Mouse (Mus musculus) heart, embryonic 10.5 days (tissue): Measurements from ENCODE around the gene Plekho1. TPM values are rescaled to one million over a fixed set of nuclear protein-coding genes. Genes with fewer than 3 reads are reported as not detected.
"Not testable (repeated sequence)": the region's sequence is repeated elsewhere in the genome, so short reads cannot be mapped to it uniquely, and the experiment has no call there.

Experiments
- DNase-seq: peaks from one replicate; pipeline ENCODE4 v3.0.0-alpha.2; 2017; ENCODE audit warnings: low spot score
- H3K27ac ChIP-seq: fragments of 300-500 bp; sonication (generic); 2 replicates; pipeline ENCODE4 v1.5.1; 2016; ENCODE audit warnings: mild to moderate bottlenecking
- H3K27me3 ChIP-seq: fragments of 300-500 bp; sonication (generic); 2 replicates; pipeline ENCODE4 v1.6.1; 2016; ENCODE audit warnings: mild to moderate bottlenecking; ENCODE audit not compliant: poor library complexity, insufficient read depth, severe bottlenecking
- H3K36me3 ChIP-seq: fragments of 300-500 bp; sonication (generic); 2 replicates; pipeline ENCODE4 v1.6.1; 2016; ENCODE audit warnings: mild to moderate bottlenecking, moderate library complexity
- H3K4me1 ChIP-seq: fragments of 300-500 bp; sonication (generic); 2 replicates; pipeline ENCODE4 v1.6.1; 2016; ENCODE audit warnings: mild to moderate bottlenecking
- H3K4me3 ChIP-seq: fragments of 300-500 bp; sonication (generic); 2 replicates; pipeline ENCODE4 v1.5.1; 2016; ENCODE audit warnings: mild to moderate bottlenecking, moderate library complexity
- H3K9me3 ChIP-seq: fragments of 300-500 bp; sonication (generic); 2 replicates; pipeline ENCODE4 v1.6.1; 2016; ENCODE audit warnings: mild to moderate bottlenecking, moderate library complexity
- WGBS: fragments of 180-500 bp; shearing (Covaris S2); methylation state at CpG from one replicate; pipeline ENCODE4 v1.1.7; 2016; 5-methylcytosine and 5-hydroxymethylcytosine counted together
- polyA plus RNA-seq: library from polyadenylated mRNA; unstranded; fragments of >200 nt; fragmentation: Nextera tagmentation; extraction: Ambion mirVana; gene quantifications from 2 replicates; pipeline ENCODE4 v1.2.1, GENCODE M21; 2016

Gene Plekho1
- polyA plus RNA-seq, 1 experiment from 2014 or later: 88.2 TPM

DNA sequence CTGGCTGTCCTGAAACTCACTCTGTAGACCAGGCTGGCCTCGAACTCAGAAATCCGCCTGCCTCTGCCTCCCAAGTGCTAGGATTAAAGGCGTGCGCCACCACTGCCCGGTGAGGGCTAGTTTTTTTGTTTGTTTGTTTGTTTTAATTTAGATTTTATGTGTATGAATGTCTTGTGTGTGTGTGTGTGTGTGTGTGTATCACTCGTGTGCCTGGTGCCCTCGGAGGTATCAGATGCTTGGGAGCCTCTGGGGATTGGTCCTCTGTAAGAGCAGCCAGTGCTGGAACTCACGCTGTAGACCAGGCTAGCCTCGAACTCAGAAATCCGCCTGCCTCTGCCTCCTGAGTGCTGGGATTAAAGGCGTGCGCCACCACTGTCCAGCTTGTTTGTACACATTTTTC lies 44.2 kb downstream of the Plekho1 start:
- not testable (repeated sequence) for H3K9me3 ChIP-seq, H3K27me3 ChIP-seq, DNase-seq
- H3K4me1 ChIP-seq: peaks cover 13% of the 10 kb centered on the region
- H3K36me3 ChIP-seq: peaks cover 11% of the 10 kb centered on the region; the same call in 1 of the 2 replicates
- peak overlapping the region; percentile 96 for H3K27ac ChIP-seq
- H3K4me3 ChIP-seq: peak overlapping the region; percentile 70
- 67% methylated on average over 12 of the region's 12 CpGs for WGBS

DNA sequence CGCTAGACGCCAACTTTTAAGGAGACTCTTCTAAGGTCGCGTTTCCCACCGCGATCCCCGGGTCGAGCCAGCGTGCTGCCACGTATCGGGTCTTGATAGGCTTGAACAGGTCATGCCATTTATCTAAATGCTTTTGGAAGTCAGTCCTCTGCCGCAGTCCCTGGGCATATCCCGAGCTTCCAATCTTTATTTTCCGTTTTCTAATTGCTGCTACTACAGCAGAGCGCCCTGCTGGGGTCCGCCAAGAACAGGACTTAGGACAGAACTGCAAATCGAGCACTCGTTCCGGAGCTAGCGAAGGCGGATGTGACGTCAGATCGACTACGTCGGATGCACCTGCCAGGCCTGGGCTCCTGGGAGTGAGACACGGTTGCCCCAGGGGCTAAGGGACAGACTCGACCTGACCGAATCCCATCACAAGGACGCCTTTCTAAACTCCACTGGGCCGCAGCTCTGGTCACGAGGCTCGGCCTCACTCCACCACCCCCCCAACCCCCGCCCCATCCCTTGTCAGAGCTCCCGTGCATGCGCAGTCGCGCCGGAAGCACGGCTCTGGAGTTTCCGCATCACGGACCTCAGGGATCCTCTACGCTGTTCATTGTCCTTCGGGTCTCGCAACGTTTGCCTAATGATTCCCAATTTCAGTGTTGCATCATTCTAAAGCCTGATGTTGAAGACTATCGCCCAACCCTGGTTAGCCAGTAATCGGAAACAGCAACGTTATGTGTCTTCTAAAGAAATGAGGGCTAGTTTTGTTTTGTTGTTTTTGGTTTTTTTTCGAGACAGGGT lies 44.8 kb downstream of the Plekho1 start:
- Histone ChIP-seq H3K27me3 (no peaks in the 10 kb centered on the region), H3K27ac (peak overlapping the region; percentile 96), H3K9me3 (no peaks in the 10 kb centered on the region), H3K4me1 (peaks cover 12% of the 10 kb centered on the region; the same call in 1 of the 2 replicates), H3K4me3 (peak overlapping the region; percentile 70), H3K36me3 (peaks cover 17% of the 10 kb centered on the region)
- peak; percentile 95 for DNase-seq
- 1% methylated on average over 49 of the region's 49 CpGs for WGBS

DNA sequence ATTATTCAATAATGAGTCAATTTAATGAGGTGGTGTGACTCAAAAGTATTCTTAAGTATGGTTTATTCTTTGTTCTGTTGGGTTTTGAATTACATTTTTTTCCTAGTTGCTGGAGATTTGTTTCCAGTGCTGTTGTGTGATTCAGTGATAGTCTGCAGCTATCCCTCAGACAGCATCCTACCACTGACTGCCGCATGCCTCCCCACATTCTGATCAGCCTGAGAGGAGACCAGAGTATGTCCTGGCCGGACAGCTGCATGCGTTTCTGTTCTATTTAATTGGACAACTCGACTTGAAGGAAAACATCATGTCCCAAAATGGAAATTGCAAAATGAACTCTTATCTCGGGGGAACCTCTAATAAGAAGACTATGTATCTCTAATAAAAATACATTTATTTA lies 47.5 kb downstream of the Plekho1 start:
- Histone ChIP-seq H3K36me3 (peaks cover 40% of the 10 kb centered on the region), H3K4me1 (peaks cover 11% of the 10 kb centered on the region), H3K27me3 (no peaks in the 10 kb centered on the region), H3K4me3 (no peak overlapping the region), H3K9me3 (no peaks in the 10 kb centered on the region), H3K27ac (no peak overlapping the region)
- WGBS: 88% methylated on average over 5 of the region's 5 CpGs
- no peak for DNase-seq

DNA sequence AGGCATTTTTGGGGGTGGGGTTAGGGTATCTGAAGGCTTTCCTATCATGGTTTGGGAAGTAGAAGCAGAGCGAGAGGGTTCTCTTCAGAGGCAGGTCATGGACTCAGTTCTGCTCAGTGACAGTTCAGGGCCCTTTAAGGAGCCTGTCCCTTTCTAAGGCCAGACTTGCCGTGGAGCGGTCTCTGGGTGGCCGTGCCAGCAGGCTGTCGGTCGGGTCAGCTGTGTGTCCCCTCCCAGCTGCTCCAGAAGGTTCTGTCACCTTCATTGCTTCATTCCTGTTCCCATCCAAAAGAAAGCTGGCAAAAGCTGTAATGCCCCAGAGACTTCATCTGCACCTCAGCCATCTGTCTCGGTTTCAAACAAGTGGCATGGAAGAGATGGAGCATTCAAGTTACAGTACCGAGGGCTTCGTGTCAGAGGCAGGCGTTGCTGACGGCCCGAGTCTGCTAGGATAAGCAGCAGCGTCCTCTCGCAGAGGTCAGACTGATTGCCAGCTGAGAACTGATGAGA lies 50.0 kb downstream of the Plekho1 start:
- H3K36me3 ChIP-seq: peaks cover 65% of the 10 kb centered on the region
- 70% methylated on average over 14 of the region's 14 CpGs for WGBS

DNA sequence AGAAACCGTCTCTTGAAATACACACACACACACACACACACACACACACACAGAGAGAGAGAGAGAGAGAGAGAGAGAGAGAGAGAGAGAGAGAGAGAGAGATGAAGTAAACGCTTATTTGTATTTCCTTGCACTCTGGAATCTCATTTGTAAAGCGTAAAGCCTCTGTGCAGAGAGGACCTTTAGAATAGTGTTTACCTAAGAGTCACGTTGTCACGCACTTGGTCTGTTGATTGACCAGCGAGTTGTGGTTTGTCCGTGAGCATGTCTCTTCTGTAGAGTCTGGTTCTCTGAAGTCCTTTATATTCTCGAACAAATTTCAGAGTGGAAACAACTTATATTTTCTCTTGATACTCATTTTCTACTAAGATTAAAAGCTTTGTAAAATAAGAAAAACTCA lies 51.1 kb downstream of the Plekho1 start:
- no peaks in the 10 kb centered on the region for H3K27me3 ChIP-seq

More for the DNA sequence above, 50.0 kb downstream of the Plekho1 start:
- Histone ChIP-seq H3K9me3 (no peaks in the 10 kb centered on the region), H3K4me1 (peaks cover 6% of the 10 kb centered on the region; the same call in 1 of the 2 replicates), H3K4me3 (no peak overlapping the region), H3K27ac (no peak overlapping the region), H3K27me3 (no peaks in the 10 kb centered on the region)
- no peak for DNase-seq

DNA sequence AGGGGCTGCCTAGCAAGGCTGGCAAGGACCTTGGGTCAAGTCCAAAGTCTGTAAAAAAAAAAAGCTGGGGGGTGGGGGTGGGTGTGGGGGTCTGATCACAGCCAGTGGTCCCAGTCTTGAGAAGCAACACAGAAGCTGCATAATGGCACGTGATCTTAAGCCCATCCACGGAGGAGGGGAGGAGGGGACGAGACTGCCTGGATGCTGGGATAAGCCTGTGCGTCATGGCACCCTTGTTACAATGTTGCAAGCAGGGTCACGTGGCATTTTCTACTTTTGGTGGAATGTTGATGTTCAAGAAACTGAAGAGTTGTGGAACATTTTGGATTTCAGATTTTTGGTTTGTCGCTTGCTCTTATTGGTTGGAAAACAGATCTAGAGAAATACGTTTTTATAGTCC lies 52.6 kb downstream of the Plekho1 start:
- Histone ChIP-seq H3K27me3 (no peaks in the 10 kb centered on the region), H3K9me3 (no peaks in the 10 kb centered on the region), H3K4me3 (no peak overlapping the region), H3K36me3 (peaks cover 86% of the 10 kb centered on the region), H3K27ac (no peak overlapping the region), H3K4me1 (peaks cover 6% of the 10 kb centered on the region; the same call in 1 of the 2 replicates)
- WGBS: 96% methylated on average over 7 of the region's 7 CpGs
- no peak for DNase-seq

More for the DNA sequence above, 51.1 kb downstream of the Plekho1 start:
- Histone ChIP-seq H3K9me3 (no peaks in the 10 kb centered on the region), H3K4me3 (no peak overlapping the region), H3K36me3 (peaks cover 76% of the 10 kb centered on the region), H3K27ac (no peak overlapping the region), H3K4me1 (peaks cover 6% of the 10 kb centered on the region; the same call in 1 of the 2 replicates)
- DNase-seq: no peak
- WGBS: 91% methylated on average over 8 of the region's 8 CpGs

DNA sequence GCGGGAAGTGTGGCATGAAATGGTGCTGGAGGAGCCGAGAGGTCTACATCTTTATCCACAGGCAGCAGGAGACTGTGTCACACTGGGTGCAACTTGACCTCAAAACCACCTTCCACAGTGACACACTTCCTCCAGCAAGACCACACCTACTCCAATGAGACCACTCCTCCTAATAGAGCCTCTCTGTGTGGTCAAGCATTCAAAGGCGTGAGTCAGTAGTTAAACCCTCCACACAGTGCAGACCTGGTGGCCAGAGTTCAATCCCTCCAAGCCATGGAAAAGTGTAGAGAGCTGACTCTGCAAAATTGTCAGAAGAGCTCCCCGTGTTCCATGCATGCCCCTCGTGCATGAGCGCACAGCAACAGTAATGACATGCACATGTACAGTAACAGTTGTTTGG lies 53.1 kb downstream of the Plekho1 start:
- no peaks in the 10 kb centered on the region for H3K9me3 ChIP-seq
- DNase-seq: no peak
- H3K36me3 ChIP-seq: peaks cover 91% of the 10 kb centered on the region
- no peaks in the 10 kb centered on the region for H3K27me3 ChIP-seq
- no peak overlapping the region for H3K4me3 ChIP-seq
- peaks cover 6% of the 10 kb centered on the region; the same call in 1 of the 2 replicates for H3K4me1 ChIP-seq
- 87% methylated on average over 6 of the region's 6 CpGs for WGBS
- no peak overlapping the region for H3K27ac ChIP-seq

DNA sequence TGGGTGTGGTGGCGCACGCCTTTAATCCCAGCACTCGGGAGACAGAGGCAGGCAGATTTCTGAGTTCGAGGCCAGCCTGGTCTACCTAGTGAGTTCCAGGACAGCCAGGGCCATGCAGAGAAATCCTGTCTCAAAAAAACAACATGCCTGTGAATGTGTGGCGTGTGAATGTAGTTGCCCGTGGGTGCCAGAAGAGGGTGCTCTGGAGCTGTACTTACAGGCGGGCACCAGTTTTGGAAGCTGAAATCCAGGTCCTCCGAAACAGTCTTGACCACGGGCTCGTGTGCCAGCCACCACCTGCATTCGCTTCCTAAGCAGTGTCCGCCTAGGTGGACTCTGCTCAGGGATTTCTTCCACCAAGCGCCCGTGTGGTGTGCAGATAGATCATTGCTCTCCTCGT lies 57.0 kb downstream of the Plekho1 start:
- DNase-seq: no peak
- H3K27me3 ChIP-seq: no peaks in the 10 kb centered on the region
- no peaks in the 10 kb centered on the region for H3K4me1 ChIP-seq
- peaks cover 92% of the 10 kb centered on the region for H3K36me3 ChIP-seq
- WGBS: 90% methylated on average over 15 of the region's 15 CpGs
- no peak overlapping the region for H3K27ac ChIP-seq
- H3K4me3 ChIP-seq: no peak overlapping the region
- H3K9me3 ChIP-seq: no peaks in the 10 kb centered on the region

Other genes starting within 250 kb of the Plekho1 start
- 61.9 and 62.6 TPM in 2 replicates for gene Tars2, start 235.8 kb downstream of the Plekho1 start, polyA plus RNA-seq
- 22.7 and 23.5 TPM in 2 replicates for gene Rprd2, start 177.1 kb downstream of the Plekho1 start, polyA plus RNA-seq
- gene Prpf3, start 140.1 kb downstream of the Plekho1 start, polyA plus RNA-seq: 40.4 and 55.1 TPM in 2 replicates
- 380 and 402 TPM in 2 replicates for gene Mrps21, start 124.5 kb downstream of the Plekho1 start, polyA plus RNA-seq
- gene Ciart, start 113.8 kb downstream of the Plekho1 start, polyA plus RNA-seq: 6.0 and 10.7 TPM in 2 replicates
- 18.5 and 26.4 TPM in 2 replicates for gene BC028528, start 104.0 kb downstream of the Plekho1 start, polyA plus RNA-seq
- gene Aph1a, start 102.0 kb downstream of the Plekho1 start, polyA plus RNA-seq: 30.4 and 39.4 TPM in 2 replicates
- 47.2 and 68.0 TPM in 2 replicates for gene Car14, start 91.3 kb downstream of the Plekho1 start, polyA plus RNA-seq
- gene Anp32e, start 66.8 kb downstream of the Plekho1 start, polyA plus RNA-seq: 209 and 212 TPM in 2 replicates
- gene Vps45, start 62.5 kb upstream of the Plekho1 start, polyA plus RNA-seq: 26.1 and 30.6 TPM in 2 replicates
- gene Otud7b, start 108.5 kb upstream of the Plekho1 start, polyA plus RNA-seq: 15.2 and 16.1 TPM in 2 replicates
- gene Mtmr11, start 166.0 kb upstream of the Plekho1 start, polyA plus RNA-seq: 6.0 and 10.5 TPM in 2 replicates
- gene Sf3b4, start 176.3 kb upstream of the Plekho1 start, polyA plus RNA-seq: 143 and 190 TPM in 2 replicates
- 17.8 and 22.6 TPM in 2 replicates for gene Sv2a, start 185.2 kb upstream of the Plekho1 start, polyA plus RNA-seq
- gene Bola1, start 223.7 kb upstream of the Plekho1 start, polyA plus RNA-seq: 58.9 and 62.8 TPM in 2 replicates
- 0.73 TPM in 1 of 2 replicates, not detected in the other for gene Hist2h2ab, start 223.9 kb upstream of the Plekho1 start, polyA plus RNA-seq
- 3.4 and 8.2 TPM in 2 replicates for gene Hist2h2ac, start 224.9 kb upstream of the Plekho1 start, polyA plus RNA-seq
- gene Hist2h2be, start 225.1 kb upstream of the Plekho1 start, polyA plus RNA-seq: 2.8 and 3.5 TPM in 2 replicates
- 3.4 and 5.1 TPM in 2 replicates for gene Hist2h3c2, start 243.1 kb upstream of the Plekho1 start, polyA plus RNA-seq
- gene Hist2h2aa2, start 244.3 kb upstream of the Plekho1 start, polyA plus RNA-seq: 13.0 and 21.3 TPM in 2 replicates
- gene Hist2h2aa1, start 249.5 kb upstream of the Plekho1 start, polyA plus RNA-seq: 8.3 and 9.5 TPM in 2 replicates